Mouse (Mus musculus) left cerebral cortex, adult 11 months (tissue): ENCODE measurements around the gene Fam83e.

ENCODE experiments used
- DNase-seq: peaks from one replicate; pipeline ENCODE4 v3.0.0; 2022; ENCODE audit warnings: low spot score

Gene Fam83e

DNA sequence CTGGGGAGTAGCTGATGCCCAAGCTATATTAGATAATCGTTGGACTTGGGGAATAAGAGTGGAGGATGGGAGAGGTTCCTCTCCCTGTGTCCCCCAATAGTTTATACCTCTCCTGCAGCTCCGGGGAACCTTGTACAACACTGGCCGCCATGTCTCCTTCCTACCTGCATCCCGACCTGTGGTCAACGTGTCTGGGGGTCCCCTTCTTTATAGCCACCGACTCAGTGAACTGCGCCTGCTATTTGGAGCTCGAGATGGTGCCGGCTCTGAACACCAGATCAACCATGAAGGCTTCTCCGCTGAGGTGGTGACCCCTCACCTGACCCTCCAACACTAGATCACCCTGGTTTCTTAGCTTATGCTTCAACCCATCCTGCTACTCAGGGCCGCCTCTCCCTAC, 18.7 kb upstream of the Fam83e start:
- DNase-seq, result no peak

DNA sequence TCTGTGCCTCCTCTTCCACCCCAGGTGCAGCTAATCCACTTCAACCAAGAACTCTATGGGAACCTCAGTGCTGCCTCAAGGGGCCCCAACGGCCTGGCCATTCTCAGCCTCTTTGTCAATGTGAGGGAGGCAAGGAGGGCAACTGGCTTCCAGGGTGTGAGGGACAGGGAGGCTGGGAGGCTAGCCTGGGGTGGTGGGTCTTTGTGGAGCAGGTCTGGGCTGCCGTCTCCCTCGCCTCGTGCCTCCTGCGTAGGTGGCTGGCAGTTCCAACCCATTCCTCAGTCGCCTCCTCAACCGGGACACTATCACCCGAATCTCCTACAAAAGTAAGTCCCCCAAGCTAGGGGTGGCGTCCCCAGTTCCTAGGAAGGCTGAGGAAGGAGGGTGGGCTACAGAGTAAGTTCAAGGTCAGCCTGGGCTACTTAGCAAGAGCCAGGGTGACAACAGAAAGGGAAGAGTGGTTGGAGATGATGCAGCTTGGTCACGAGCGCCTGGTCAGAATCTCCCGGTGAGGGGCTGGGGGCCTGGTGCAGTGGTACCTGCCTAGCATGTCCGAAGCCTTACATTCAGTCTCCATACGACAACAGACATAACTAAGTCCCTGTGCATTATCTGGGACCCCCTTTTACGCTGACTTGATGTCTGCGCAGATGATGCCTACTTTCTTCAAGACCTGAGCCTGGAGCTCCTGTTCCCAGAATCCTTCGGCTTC, 18.0 kb upstream of the Fam83e start:
- DNase-seq, result no peak

DNA sequence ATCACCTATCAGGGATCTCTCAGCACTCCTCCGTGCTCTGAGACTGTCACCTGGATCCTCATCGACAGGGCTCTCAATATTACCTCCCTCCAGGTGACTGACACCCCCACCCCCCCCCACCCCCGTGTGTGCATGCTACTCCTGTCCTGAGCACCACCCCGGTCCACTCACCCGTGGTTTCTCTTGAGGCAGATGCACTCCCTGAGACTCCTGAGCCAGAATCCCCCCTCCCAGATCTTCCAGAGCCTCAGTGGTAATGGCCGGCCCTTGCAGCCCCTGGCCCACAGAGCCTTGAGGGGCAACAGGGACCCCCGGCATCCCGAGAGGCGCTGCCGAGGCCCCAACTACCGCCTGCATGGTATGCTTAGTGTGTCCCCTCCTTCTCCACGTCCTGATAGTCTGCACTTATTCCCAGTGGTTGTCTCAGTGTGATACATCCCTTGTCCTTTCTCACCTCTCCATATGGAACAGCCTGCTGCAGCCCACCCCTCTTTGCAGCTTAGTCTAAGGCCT, 17.4 kb upstream of the Fam83e start:
- DNase-seq, result no peak

DNA sequence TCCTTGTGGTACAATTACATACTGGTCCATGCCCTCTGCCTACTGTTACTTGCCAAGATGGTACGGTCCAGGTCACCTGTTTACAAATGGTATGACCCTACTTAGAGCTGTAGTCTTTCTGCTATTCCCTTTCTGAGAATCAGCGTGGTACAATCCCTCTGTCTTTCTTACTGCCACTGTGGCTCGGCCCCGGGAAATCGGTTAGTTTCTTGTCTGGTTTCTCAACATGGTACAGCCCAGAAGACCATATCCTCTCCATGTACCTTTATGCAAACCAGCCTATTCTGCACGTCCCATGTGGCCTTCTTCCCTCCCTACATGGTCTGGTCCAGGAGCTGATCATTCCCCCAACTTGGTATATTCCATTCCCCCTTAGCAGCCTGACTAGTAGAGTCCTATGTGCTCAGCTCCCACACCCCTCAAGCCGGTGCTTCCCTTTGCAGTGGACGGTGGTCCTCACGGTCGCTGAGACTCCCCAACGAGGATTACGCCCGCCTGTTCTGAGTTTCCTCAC, 16.9 kb upstream of the Fam83e start:
- DNase-seq, result peak; percentile 89

DNA sequence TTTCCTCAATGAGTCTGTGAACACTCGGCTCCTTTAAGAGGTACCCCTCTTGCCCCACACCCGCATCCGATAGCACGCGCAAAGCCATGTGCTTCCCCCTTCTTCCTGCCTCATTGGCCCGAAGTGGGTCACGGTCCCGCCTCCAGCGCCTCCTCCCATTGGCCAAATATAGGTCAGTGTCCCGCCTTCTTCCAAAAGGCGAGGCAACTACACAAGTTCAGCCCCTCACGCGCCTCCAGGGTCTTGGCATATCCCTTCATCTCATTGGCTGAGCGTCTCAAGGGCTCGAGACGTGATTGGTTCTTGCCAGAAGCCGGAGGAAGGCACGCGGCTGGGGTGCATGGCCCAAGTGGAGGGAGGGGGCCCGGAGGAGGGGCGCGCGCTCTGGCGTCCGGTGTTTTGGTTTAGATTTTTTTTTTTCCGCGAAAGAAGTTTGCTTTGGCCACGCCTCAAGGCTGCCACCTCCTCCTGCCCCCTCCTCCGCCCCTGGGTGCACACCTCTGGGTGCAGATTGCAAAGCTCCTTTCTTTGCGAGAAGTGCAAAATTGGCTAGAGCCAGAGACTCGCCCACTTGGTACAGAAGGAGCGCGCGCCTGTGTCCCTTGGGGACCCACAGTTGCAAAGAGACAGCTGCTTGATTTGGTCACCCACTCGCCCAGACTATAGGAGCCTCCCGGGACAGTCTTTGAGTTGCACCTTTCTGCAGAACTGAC, 16.1 kb upstream of the Fam83e start, which contains the start of gene Dbp:
Gene Dbp (plus strand): TSS at position 359 of the 713 bp plus-strand sequence.
- DNase-seq, result peak; percentile 100

DNA sequence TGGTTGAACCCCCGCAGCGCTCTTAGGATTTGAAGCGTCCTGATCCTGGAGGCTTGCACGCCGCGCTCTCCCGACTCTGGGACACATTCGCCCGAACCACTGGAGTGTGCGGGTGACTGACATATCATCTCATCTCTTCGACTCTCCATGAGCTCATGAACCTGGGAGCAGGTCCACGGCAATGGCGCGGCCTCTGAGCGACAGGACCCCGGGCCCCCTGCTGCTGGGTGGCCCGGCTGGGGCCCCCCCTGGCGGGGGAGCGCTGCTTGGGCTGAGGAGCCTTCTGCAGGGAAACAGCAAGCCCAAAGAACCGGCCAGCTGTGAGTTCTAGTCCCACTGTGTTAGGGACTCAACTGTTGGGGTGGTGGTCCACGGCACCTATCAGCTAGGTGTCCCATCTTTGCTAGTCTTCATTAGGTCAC, 15.6 kb upstream of the Fam83e start:
- DNase-seq, result no peak

DNA sequence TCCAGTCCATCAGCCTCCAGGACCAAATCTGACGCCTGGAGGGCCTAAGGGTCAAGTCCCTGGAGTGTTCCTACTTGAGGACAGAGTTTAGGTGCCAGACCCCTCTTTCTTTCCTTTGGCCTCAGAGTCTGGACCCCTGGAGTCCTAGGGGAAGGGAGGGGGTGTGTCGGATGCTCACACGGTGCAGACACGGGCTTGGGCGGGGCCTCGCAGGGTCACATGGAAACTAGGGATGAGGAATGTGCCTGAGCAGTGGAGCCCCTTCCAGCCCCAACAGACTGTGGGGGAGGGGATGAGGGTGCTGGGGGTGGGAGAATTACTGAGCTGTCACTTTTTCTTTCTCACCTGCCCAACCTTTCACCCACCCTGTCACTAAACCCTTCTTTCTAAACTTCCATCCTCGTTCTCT, 15.1 kb upstream of the Fam83e start:
- peak; percentile 87 for DNase-seq

DNA sequence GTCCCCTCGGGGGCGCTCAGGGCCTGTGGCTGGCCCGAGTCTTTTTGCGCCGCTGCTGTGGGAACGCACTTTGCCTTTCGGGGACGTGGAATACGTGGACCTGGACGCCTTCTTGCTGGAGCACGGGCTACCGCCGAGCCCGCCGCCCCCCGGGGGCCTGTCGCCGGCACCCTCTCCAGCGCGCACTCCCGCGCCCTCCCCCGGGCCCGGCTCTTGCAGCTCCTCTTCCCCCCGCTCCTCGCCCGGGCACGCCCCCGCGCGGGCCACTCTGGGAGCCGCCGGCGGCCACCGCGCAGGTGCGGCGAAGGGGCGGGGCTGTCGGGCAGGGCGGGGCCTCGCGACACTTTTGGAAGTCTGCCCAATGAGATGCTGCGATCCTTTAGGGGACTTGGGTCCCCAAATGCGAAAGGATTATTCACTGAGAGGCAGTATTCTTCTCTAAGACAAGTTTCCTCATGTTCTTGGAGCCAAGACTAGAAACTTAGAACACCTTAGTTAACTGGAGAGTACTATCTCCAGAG, 14.2 kb upstream of the Fam83e start:
- DNase-seq, result peak; percentile 84

DNA sequence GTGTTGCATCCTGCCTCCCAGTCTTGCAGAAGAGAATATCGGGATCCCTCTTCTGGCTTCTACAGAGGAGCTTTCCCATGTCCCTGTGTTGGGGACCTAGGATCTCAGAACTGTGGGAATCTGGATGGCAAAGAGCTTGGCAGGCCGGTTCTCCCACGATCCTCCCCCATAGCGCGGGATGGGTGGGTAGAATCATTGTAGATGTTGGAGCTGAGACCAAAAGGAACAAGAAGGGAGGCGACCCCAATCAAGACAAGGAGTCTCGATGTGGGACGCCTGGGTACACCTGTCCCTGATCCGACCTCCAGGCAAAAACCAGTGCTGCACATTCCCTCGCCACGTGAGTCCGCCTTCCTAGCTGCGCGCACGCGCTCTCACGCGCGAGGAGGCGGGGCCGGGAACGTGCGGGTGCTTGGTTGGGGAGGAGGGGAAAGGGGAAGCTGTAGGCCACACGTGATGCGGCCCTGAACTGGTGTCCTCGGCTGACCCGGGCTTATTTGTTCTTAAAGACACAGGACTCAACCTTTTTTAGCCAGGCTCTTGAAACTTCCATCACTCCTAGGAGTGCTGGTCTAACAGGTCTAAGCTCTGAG, 13.5 kb upstream of the Fam83e start:
- DNase-seq, result peak; percentile 94

DNA sequence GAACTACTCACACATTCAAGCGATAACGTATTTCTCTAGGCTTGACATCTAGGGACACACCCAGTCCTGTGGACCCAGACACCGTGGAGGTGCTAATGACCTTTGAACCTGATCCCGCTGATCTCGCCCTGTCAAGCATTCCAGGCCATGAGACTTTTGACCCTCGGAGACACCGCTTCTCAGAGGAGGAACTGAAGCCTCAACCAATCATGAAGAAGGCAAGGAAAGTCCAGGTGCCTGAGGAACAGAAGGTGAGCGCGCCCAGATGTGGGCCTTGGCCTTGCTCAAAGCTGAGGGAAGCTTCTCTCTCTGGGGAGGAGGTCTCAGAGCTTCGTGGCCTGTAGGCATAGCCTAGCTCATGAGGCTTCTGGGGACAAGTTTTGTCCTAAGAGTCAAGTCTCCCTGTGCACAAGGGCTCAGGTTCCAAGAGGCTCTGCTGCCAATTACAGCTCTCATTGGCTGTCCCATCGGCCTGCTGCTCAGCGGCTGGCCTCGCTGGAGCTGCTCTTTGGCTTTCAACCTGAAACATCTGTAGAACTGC, 12.7 kb upstream of the Fam83e start:
- no peak for DNase-seq

DNA sequence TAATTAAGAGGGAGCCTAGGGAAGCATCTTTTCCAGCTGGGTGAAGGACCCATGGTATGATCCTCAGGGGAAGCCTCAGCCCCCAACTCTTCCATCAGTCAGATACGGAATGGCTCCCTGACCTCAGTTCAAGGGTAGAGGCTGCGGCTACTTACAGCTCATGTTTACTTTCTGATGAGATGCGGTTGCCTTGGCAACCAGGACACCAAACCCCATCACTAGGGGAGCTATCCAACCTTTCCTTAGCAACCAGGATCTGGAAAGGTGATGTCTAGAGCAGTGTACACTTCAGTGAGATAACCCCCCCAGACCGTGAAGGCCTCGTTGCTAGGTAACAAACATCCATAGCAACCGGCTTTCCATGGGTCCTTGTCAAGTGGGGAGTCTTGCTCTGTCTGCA, 12.0 kb upstream of the Fam83e start:
- DNase-seq, result no peak

DNA sequence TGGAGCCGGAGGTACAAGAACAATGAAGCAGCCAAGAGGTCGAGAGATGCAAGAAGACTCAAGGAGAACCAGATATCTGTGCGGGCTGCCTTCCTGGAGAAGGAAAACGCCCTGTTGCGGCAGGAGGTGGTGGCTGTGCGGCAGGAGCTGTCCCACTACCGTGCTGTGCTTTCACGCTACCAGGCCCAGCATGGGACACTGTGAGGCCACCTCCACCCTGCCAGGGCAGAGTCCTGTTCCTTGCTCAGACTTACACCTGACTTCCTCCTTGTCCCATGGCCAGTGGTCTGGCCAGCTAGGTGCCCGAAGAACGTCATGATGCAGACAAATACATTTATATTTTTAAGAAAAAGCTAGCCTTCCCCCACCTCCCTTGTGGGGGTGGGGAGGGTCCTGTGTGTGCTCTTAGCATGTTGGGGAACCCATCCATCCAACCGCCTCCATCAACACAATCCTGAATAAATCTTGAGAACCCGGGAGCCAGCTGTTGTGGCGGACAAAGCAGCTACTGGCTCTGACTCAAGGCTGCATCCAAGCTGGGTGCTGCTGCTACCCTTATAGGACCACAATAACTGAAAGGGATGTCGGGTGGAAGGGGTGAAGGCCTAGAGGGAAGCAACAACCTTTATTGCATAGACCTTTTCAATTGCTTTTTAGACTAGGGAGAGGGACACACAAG, 11.2 kb upstream of the Fam83e start:
- DNase-seq, result no peak

DNA sequence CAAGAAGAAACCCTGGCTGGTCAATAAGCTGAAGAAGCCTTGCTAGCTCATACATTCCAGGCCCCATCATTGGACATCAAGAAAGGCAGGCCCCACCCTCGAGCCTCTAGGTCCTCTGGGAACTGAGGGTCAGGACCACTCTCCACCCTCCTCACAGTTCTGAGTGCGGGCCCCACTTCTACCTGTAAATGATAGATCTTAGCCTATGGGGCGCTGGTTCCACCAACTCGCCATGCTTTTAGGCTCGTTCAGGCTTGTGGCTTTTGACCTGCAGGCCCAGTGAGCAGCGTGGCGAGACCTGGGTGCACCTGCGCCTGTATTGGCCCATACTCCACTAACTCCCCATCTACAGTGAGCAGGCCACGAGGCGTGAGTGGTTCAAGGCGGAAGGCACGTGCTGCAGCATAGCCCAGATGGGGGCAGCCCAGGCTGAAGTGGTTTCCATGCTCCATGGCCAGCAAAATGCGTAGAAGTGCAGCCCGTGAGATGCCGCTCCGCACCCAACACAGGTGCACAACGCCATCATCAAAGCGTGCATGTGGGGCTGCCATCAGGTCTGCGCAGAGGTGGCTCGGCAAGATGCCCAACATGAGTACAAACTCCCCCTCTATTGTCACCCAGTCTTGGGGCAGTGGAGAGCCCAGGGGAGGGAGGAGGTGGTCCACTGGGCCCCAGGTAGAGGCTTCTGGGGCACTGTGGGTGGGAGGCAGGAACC, 10.4 kb upstream of the Fam83e start:
- DNase-seq, result no peak

DNA sequence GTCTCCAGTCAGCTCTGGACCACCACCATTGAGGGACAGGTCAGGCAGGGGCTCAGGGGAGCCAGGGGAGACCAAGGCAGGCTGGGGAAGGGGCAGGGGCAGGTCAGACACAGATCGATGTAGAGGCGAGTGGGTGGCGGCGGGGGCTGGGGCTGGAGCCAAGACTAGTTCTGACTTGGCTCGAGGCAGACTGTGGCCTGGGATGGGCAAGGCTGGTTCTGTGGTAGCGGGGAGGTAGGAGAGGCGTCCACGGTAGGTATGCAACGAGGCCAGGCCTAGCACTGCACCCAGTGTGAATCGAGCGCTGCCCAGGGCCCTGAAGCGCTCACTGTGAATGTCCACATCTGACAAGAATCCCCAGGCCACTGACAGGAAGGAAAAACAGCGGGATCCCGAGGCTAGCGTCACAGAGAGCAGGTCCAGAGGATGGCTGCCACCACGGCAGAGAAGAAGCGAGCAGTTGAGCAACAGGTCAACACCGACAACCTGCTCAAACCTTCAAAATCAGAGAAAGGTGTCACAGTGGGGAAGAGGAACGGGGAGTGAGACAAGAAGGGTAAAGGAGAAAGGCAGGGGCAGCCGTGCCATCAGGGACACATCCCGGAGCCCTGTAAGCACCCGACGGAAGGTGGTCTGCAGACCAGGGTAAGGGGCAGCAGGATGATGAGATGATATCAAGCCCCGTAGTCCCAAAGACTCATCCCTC, 9.5 kb upstream of the Fam83e start:
- DNase-seq, result no peak

DNA sequence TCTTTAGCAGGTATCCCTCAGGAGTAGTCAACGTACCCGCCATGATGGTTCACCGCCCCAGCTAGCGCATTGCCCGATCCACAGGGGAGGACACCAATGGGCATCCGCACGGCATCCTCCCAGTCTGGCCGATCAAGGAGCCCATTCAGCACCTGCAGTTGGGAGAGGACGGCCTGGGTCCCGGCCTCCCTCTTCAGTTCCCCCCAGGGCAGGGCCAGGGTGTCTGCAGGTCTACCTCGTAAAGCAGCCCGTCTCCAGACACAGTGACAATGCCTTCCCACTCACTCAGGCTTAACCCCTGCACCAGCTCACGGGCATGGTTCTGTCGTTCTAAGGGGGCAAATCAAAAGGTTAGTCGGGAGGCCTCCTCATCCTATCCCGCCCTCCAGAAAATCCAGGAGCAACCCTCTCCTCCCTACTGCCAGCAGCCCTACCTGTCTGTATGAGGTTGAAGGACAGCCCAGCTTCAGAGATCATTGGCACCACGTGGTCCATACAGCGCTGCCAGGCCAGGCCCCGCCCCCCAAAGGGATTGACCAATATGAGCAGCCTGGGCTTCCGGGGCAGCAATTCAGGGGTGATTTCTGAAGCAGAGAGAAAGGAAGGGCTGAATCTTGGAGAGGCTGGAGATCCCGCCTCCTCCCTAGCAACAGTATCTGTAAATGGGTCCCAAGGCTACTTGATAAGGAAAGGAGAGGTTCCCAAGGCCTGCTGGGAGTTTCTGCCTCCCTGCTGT, 8.8 kb upstream of the Fam83e start:
- no peak for DNase-seq

DNA sequence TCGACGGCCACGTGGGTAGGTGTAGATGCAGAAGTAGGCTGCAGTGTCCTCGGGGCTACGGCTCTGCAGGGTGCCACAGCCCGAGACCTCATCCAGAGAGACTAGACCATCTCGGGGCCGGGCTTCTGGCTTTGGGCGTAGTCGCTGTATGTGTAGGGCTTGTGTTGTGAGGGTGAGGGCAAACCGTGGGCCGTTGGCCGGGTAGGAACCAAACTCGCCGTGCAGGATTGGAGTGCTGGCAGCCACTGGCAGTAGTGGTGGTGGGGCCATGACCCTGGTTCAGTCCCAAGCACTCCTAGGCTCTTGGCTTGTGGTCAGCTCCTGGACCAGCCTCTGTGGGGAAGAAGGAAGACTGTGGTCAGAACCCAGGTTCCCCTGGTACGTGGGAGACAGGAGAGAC, 7.6 kb upstream of the Fam83e start:
- DNase-seq, result no peak

DNA sequence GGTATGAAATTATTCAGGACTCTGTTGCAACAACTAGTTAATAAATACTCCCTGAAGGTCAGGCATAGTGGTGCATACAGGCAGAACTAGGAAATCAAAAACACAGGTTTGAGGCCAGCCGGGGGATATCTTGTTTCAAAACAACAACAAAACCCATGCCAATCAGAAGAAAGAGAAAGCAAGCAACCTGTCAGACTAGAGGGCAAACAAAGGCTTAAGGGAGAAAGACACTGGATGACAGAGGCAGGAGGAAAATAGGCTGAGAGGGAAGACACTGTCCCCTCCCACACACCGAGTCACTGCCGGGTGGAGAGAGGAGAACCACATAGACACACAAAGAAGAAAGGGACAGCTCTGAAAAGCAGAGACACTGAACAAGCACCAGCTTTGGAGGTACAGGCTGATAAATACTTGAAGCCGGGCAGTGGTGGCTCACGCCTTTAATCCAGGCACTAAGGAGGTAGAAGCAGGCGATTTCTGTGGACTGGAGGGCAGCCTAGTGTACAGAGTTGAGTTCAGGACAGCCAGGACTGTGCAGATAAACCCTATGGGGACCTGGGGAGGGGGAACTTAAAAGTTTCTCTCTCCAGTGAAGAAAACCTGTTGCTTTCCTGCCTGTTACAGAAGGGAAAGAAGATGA, 7.0 kb upstream of the Fam83e start:
- DNase-seq, result no peak

DNA sequence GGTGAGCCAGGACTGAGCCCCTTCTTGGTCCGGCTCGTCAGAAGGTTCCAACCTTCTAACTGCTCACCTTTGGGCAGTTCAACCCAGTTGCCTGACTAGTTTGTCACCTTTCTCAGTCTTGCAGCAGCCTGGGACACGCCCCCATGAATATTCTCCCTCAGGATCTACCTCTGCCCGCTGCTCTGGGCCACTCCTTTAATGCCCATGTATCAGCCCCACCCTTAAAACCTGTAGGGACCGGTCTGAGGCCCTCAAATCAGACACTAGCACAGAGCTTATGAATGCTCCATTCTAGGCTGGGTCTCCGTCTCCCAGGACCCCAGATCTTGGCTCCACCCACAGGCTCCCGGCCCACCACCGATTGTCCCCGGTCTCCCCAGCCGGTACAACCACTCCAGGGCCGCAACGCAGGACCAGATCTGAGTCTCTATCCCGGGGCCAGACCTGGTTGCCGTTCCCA, 6.4 kb upstream of the Fam83e start:
- no peak for DNase-seq

DNA sequence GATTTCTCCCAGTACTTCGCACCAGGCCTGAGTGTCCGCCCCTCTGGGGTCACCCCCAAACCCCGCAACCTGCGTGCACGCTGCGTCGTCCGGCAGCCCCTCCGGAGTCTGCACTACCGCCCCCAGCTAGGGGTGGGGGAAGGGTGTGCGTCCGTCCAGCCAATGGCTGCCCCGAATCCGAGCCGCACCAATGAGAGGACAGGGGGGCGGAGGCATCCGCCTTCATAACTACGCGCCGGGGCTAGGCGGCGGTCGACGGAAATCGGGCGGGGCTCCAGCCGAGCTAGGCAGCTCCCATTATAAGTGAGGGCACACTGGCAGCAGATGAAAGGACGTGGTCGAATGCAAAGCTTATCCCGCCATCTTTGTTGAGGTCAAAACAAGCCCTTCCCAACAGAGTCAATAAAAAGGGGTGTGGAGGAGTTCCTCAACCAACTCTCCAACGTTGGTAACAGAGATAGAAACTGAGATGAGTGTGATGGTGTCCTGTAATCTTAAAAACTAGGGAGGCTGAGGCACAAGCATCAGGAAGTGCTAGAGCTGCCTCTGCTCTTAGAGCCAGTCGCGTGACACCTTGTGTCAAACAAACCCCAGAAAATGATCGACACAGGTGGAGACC, 5.8 kb upstream of the Fam83e start, which contains the start of gene Rpl18:
Gene Rpl18 (plus strand): TSS at position 368 of the 619 bp plus-strand sequence.
- DNase-seq, result peak; percentile 97
